Mouse (Mus musculus): ENCODE data around the gene 1700074P13Rik.
"Not testable (repeated sequence)": the region's sequence is repeated elsewhere in the genome, so short reads cannot be mapped to it uniquely, and the experiment has no call there.

1700074P13Rik gene

GRCm38 (mm10) chr6:40940457-40940856 lies at the start of gene 1700074P13Rik:
Gene 1700074P13Rik (minus strand): TSS chr6:40940557.
- no peaks in the 10 kb centered on the region for H3K27me3 ChIP-seq (ENCODE audit: insufficient read depth, low read length)
- no peaks in the 10 kb centered on the region for H3K9me3 ChIP-seq (ENCODE audit: low read length)
- no peak within 1 kb of the TSS for H3K4me3 ChIP-seq (replicated peaks; ENCODE audit: low read length)
- no peaks in the 10 kb centered on the region for H3K4me1 ChIP-seq (replicated peaks; ENCODE audit: low read depth, low read length)
- H3K36me3 ChIP-seq (ENCODE audit: insufficient read depth, low read length): no peaks in the 10 kb centered on the region
- TF ChIP-seq POU5F1 (IDR thresholded peaks at IDR 0.05; ENCODE audit: borderline replicate concordance, low read length): no peak
- TF ChIP-seq NANOG (IDR thresholded peaks at IDR 0.05; ENCODE audit: borderline replicate concordance, low read length): no peak
- no peak for TF ChIP-seq CTCF (conservative IDR thresholded peaks at IDR 0.05; ENCODE audit: low read length)

GRCm38 (mm10) chr6:40964454-40964853 lies 24.1 kb upstream of the 1700074P13Rik start, which contains the start of gene 1810009J06Rik:
Gene 1810009J06Rik (plus strand): TSS chr6:40964754.
- H3K36me3 ChIP-seq (ENCODE audit: insufficient read depth, low read length); H3K4me3 ChIP-seq (replicated peaks; ENCODE audit: low read length); H3K27me3 ChIP-seq (ENCODE audit: insufficient read depth, low read length); H3K4me1 ChIP-seq (replicated peaks; ENCODE audit: low read depth, low read length); H3K9me3 ChIP-seq (ENCODE audit: low read length): not testable (repeated sequence)

- Histone ChIP-seq H3K27me3 (ENCODE audit: insufficient read depth, low read length) (no peaks in the 10 kb centered on the region), H3K9me3 (ENCODE audit: low read length) (0 out of 2 replicates have a peak, but pooled peaks cover 2% of the 10 kb centered on the region), H3K36me3 (ENCODE audit: insufficient read depth, low read length) (no peaks in the 10 kb centered on the region), H3K4me1 (replicated peaks; ENCODE audit: low read depth, low read length) (no peaks in the 10 kb centered on the region), H3K4me3 (replicated peaks; ENCODE audit: low read length) (no peak overlapping the region)
- TF ChIP-seq NANOG (IDR thresholded peaks at IDR 0.05; ENCODE audit: borderline replicate concordance, low read length) (no peak), POU5F1 (IDR thresholded peaks at IDR 0.05; ENCODE audit: borderline replicate concordance, low read length) (no peak)
Measured at GRCm38 (mm10) chr6:40953716-40954115, 13.4 kb upstream of the 1700074P13Rik start.

GRCm38 (mm10) chr6:40951770-40952169 lies 11.4 kb upstream of the 1700074P13Rik start, which contains the start of gene Gm4744:
Gene Gm4744 (minus strand): TSS chr6:40951870.
- TF ChIP-seq POU5F1 (IDR thresholded peaks at IDR 0.05; ENCODE audit: borderline replicate concordance, low read length): no peak
- no peak for TF ChIP-seq CTCF (conservative IDR thresholded peaks at IDR 0.05; ENCODE audit: low read length)
- Histone ChIP-seq H3K9me3 (ENCODE audit: low read length) (no peaks in the 10 kb centered on the region), H3K36me3 (ENCODE audit: insufficient read depth, low read length) (no peaks in the 10 kb centered on the region), H3K4me1 (replicated peaks; ENCODE audit: low read depth, low read length) (no peaks in the 10 kb centered on the region), H3K4me3 (replicated peaks; ENCODE audit: low read length) (no peak within 1 kb of the TSS), H3K27me3 (ENCODE audit: insufficient read depth, low read length) (no peaks in the 10 kb centered on the region)

- H3K9me3 ChIP-seq (ENCODE audit: low read length): no peaks in the 10 kb centered on the region
- H3K4me3 ChIP-seq (replicated peaks; ENCODE audit: low read length): no peak overlapping the region
- no peaks in the 10 kb centered on the region for H3K36me3 ChIP-seq (ENCODE audit: insufficient read depth, low read length)
- H3K27me3 ChIP-seq (ENCODE audit: insufficient read depth, low read length): no peaks in the 10 kb centered on the region
- no peaks in the 10 kb centered on the region for H3K4me1 ChIP-seq (replicated peaks; ENCODE audit: low read depth, low read length)
- TF ChIP-seq NANOG (IDR thresholded peaks at IDR 0.05; ENCODE audit: borderline replicate concordance, low read length) (no peak), POU5F1 (IDR thresholded peaks at IDR 0.05; ENCODE audit: borderline replicate concordance, low read length) (no peak), CTCF (conservative IDR thresholded peaks at IDR 0.05; ENCODE audit: low read length) (no peak)
Measured at GRCm38 (mm10) chr6:40919954-40920353, 20.4 kb downstream of the 1700074P13Rik start.

GRCm38 (mm10) chr6:40900287-40900686 lies 40.1 kb downstream of the 1700074P13Rik start, which contains the start of gene Prss58:
Gene Prss58 (minus strand): TSS chr6:40900387.
- H3K4me1 ChIP-seq (replicated peaks; ENCODE audit: low read depth, low read length): no peaks in the 10 kb centered on the region
- no peaks in the 10 kb centered on the region for H3K27me3 ChIP-seq (ENCODE audit: insufficient read depth, low read length)
- H3K4me3 ChIP-seq (replicated peaks; ENCODE audit: low read length): no peak within 1 kb of the TSS
- H3K9me3 ChIP-seq (ENCODE audit: low read length): no peaks in the 10 kb centered on the region
- no peaks in the 10 kb centered on the region for H3K36me3 ChIP-seq (ENCODE audit: insufficient read depth, low read length)
- TF ChIP-seq NANOG (IDR thresholded peaks at IDR 0.05; ENCODE audit: borderline replicate concordance, low read length) (no peak), POU5F1 (IDR thresholded peaks at IDR 0.05; ENCODE audit: borderline replicate concordance, low read length) (no peak), CTCF (conservative IDR thresholded peaks at IDR 0.05; ENCODE audit: low read length) (no peak)

- Histone ChIP-seq H3K36me3 (ENCODE audit: insufficient read depth, low read length) (no peaks in the 10 kb centered on the region), H3K9me3 (ENCODE audit: low read length) (no peaks in the 10 kb centered on the region), H3K27me3 (ENCODE audit: insufficient read depth, low read length) (peaks cover 6% of the 10 kb centered on the region; the same call in 1 of the 2 replicates), H3K4me1 (replicated peaks; ENCODE audit: low read depth, low read length) (no peaks in the 10 kb centered on the region), H3K4me3 (replicated peaks; ENCODE audit: low read length) (no peak overlapping the region)
- no peak for TF ChIP-seq NANOG (IDR thresholded peaks at IDR 0.05; ENCODE audit: borderline replicate concordance, low read length)
- TF ChIP-seq POU5F1 (IDR thresholded peaks at IDR 0.05; ENCODE audit: borderline replicate concordance, low read length): no peak
- TF ChIP-seq CTCF (conservative IDR thresholded peaks at IDR 0.05; ENCODE audit: low read length): no peak
Measured at GRCm38 (mm10) chr6:40894716-40895115, 45.6 kb downstream of the 1700074P13Rik start.

- H3K4me3 ChIP-seq (replicated peaks; ENCODE audit: low read length): no peak overlapping the region
Measured at GRCm38 (mm10) chr6:40893577-40893976, 46.8 kb downstream of the 1700074P13Rik start.

GRCm38 (mm10) chr6:40891754-40892153 lies 48.6 kb downstream of the 1700074P13Rik start:
- Histone ChIP-seq H3K4me3 (replicated peaks; ENCODE audit: low read length) (no peak overlapping the region), H3K4me1 (replicated peaks; ENCODE audit: low read depth, low read length) (no peaks in the 10 kb centered on the region), H3K9me3 (ENCODE audit: low read length) (no peaks in the 10 kb centered on the region), H3K27me3 (ENCODE audit: insufficient read depth, low read length) (peaks cover 6% of the 10 kb centered on the region; the same call in 1 of the 2 replicates), H3K36me3 (ENCODE audit: insufficient read depth, low read length) (no peaks in the 10 kb centered on the region)
- no peak for TF ChIP-seq POU5F1 (IDR thresholded peaks at IDR 0.05; ENCODE audit: borderline replicate concordance, low read length)
- TF ChIP-seq CTCF (conservative IDR thresholded peaks at IDR 0.05; ENCODE audit: low read length): no peak
- no peak for TF ChIP-seq NANOG (IDR thresholded peaks at IDR 0.05; ENCODE audit: borderline replicate concordance, low read length)

More at GRCm38 (mm10) chr6:40893577-40893976, 46.8 kb downstream of the 1700074P13Rik start:
- Histone ChIP-seq H3K36me3 (ENCODE audit: insufficient read depth, low read length) (no peaks in the 10 kb centered on the region), H3K9me3 (ENCODE audit: low read length) (no peaks in the 10 kb centered on the region), H3K27me3 (ENCODE audit: insufficient read depth, low read length) (peaks cover 6% of the 10 kb centered on the region; the same call in 1 of the 2 replicates), H3K4me1 (replicated peaks; ENCODE audit: low read depth, low read length) (no peaks in the 10 kb centered on the region)
- TF ChIP-seq CTCF (conservative IDR thresholded peaks at IDR 0.05; ENCODE audit: low read length) (peak; percentile 73), NANOG (IDR thresholded peaks at IDR 0.05; ENCODE audit: borderline replicate concordance, low read length) (no peak)
